Mouse (Mus musculus) thymus, adult 2 months (tissue): ENCODE data around the gene Brf1.

Experiments used
- CTCF ChIP-seq: fragments of 200-500 bp; IDR thresholded peaks from 2 replicates; pipeline ENCODE4 v1.5.1; 2012; ENCODE audit warnings: mild to moderate bottlenecking, control low read depth, low read length, moderate library complexity, borderline replicate concordance; ENCODE audit not compliant: control insufficient read depth, poor library complexity, insufficient read depth; ENCODE audit errors: extremely low read depth
- POLR2A ChIP-seq: fragments of 200-500 bp; IDR thresholded peaks from 2 replicates; pipeline ENCODE4 v1.6.1; 2012; ENCODE audit warnings: mild to moderate bottlenecking, low read length, control low read depth, moderate library complexity; ENCODE audit not compliant: control insufficient read depth, poor library complexity, insufficient read depth; ENCODE audit errors: extremely low read depth

DNA sequence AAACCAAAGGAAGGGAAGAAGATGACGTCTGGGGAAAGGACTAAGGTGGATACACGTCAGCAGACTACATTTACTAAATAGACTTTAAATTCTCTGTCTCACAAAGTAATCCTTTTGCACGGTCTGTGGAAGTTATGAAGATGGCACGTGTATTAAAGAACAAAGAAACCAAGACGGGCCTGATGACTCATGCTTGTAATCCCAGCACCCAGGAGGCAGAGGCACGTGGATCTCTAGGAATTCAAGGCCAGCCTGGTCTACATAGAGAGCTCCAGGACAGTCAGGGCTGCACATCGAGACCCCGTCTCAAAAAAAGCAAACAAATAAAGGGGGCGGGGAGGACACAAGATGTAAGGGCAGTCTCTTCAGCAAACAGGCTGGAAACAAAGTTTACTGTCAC lies 25.8 kb downstream of the Brf1 start:
- TF ChIP-seq POLR2A (no peak), CTCF (no peak)
